Mouse (Mus musculus): ENCODE results near the gene Btbd35f12.
"Not testable (repeated sequence)": the region's sequence is repeated elsewhere in the genome, so short reads cannot be mapped to it uniquely, and the experiment has no call there.

Gene Btbd35f12

DNA sequence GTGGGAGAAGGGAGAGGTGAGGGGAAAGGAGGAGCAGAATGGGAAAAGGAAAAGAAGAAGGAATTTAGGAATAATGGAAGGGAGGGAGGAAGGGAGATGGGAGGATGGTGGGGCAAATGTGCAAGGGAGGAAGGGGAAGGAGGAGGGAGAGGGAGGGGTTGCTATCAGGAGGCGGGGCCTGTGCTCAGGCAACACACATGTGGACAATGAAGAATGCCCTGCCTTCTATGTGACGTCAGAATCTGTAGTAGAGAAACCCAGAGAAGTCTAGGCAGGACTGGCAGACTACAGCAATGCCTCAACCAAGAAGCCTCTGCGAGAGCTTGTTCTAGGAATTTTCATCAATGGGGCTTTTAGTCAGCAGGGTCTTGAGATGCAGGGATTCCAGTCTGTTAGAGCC lies at the start of gene Btbd35f12:
Gene Btbd35f12 (plus strand): TSS at position 301 of the 400 bp plus-strand sequence.
- DNase-seq (ENCODE audit: low read depth, low spot score): not testable (repeated sequence)

GRCm38 (mm10) chrX:33353254-33353653 lies 40.1 kb downstream of the Btbd35f12 start:
- DNase-seq (ENCODE audit: low read depth, low spot score): not testable (repeated sequence)
